Mouse (Mus musculus) cerebellum, adult 2 months (tissue): Measurements from ENCODE around the gene Hist1h2ap.

Experiments
- CTCF ChIP-seq: fragments of 200-500 bp; IDR thresholded peaks from 2 replicates; pipeline ENCODE4 v1.5.1; 2011; ENCODE audit warnings: low read depth, mild to moderate bottlenecking, control low read depth, low read length, moderate library complexity, borderline replicate concordance; ENCODE audit not compliant: insufficient read depth
- POLR2A ChIP-seq: fragments of 200-500 bp; IDR thresholded peaks from 2 replicates; pipeline ENCODE4 v1.6.1; 2011; ENCODE audit warnings: low read length, control low read depth, borderline replicate concordance; ENCODE audit not compliant: insufficient read depth

GRCm38 (mm10) chr13:21855146-21855545 is 21.8 kb upstream of the Hist1h2ap start:
- TF ChIP-seq POLR2A (no peak), CTCF (no peak)
